Mouse (Mus musculus): Measurements from ENCODE around the gene Pecam1. TPM values are rescaled to one million over a fixed set of nuclear protein-coding genes. Genes with fewer than 3 reads are reported as not detected.
"Not testable (repeated sequence)": the region's sequence is repeated elsewhere in the genome, so short reads cannot be mapped to it uniquely, and the experiment has no call there.

Pecam1 gene
- polyA plus RNA-seq, 1 experiment from 2014 or later, result 25.5 TPM

DNA sequence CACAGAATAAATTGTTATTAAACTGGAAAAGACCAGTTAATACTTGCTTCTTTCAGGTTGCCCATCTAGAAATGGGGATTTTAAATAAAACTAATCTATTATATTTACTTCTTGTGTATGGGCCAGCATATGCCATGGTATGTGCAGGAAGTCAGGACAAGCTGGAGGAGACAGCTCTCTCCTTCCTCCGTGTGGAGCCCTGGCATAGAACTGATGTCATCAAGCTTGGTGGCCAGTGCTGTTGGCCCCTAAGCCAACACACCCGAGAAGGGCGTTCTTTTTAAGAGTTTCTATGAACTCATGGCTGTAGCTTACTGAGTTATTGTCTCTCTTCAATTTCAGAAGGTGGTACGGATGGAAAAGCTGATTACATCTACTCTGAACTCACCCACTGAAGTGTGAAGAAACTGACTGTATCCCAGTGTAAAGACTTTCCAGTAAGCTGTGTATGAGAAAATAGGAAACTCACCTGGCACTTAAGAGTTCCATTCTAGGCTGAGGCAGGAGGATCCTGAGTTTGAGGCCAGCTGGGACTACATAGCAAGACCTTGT is 16.3 kb upstream of the Pecam1 start:
- peaks cover 10% of the 10 kb centered on the region; the same call in 1 of the 2 replicates for H3K9me3 ChIP-seq
- H3K27me3 ChIP-seq (replicated peaks), result no peaks in the 10 kb centered on the region
- H3K4me3 ChIP-seq, result no peak overlapping the region
- 90% methylated on average over 4 of the region's 4 CpGs for WGBS
- H3K4me1 ChIP-seq, result peaks cover 4% of the 10 kb centered on the region; the same call in 1 of the 2 replicates
- no peak overlapping the region for H3K9ac ChIP-seq
- no peak overlapping the region for H3K27ac ChIP-seq
- peaks cover 56% of the 10 kb centered on the region for H3K36me3 ChIP-seq
- no peak for ATAC-seq (ENCODE audit: low FRiP score, low read depth)
- H3K4me2 ChIP-seq (replicated peaks), result no peak overlapping the region

DNA sequence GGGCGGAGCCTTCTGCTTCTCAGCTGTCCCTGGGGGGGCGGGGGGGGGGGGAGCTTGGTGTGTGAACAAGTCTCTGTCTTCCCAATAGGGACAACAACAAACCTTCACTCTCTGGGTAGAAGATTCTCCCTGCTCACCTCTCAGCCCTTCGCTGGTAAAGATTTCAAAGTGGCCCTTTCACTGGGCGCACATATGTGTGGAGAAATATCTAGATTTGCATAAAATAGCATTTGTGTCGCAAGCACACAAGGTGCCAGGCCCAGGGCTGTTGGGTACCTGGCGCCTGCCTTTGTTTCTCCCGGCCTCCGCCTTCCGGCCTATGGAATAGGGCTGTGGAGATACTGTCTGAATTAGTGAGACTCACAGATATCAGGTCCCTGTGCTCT is 12.4 kb upstream of the Pecam1 start:
- Histone ChIP-seq H3K36me3 (peaks cover 24% of the 10 kb centered on the region), H3K4me2 (replicated peaks) (no peak overlapping the region), H3K4me1 (peaks cover 4% of the 10 kb centered on the region; the same call in 1 of the 2 replicates), H3K27ac (no peak overlapping the region), H3K9me3 (peaks cover 3% of the 10 kb centered on the region; the same call in 1 of the 2 replicates), H3K4me3 (no peak overlapping the region), H3K9ac (no peak overlapping the region), H3K27me3 (replicated peaks) (no peaks in the 10 kb centered on the region)
- WGBS, result 77% methylated on average over 9 of the region's 9 CpGs
- no peak for ATAC-seq (ENCODE audit: low FRiP score, low read depth)

GRCm38 (mm10) chr11:106762139-106762799 is 11.8 kb upstream of the Pecam1 start:
- Histone ChIP-seq H3K4me2 (replicated peaks) (no peak overlapping the region), H3K4me3 (no peak overlapping the region), H3K27me3 (replicated peaks) (no peaks in the 10 kb centered on the region), H3K9me3 (no peaks in the 10 kb centered on the region), H3K27ac (no peak overlapping the region), H3K4me1 (peaks cover 4% of the 10 kb centered on the region; the same call in 1 of the 2 replicates), H3K36me3 (peaks cover 19% of the 10 kb centered on the region), H3K9ac (no peak overlapping the region)
- 64% methylated on average over 5 of the region's 5 CpGs for WGBS
- no peak for ATAC-seq (ENCODE audit: low FRiP score, low read depth)

DNA sequence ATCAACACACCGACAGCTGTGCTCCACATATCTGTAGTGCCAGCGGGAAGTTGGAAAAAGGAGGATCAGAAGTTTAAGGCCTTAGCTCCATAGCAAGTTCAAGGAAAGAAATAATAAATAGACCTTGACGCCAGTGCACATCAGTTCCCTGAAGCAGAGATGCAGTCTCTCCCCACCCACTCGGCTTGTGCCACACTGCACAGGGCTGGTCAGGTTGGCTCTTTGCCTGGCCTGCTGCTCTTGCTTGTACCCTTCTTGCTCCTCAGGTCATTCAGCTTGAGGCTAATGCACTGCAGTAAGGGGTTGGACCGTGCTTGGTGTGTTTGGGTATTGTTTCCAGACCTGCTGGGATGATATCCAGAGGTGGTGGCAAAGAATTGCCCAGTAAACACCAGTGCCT is 10.1 kb upstream of the Pecam1 start:
- H3K9ac ChIP-seq, result no peak overlapping the region
- H3K4me3 ChIP-seq, result no peak overlapping the region
- ATAC-seq (ENCODE audit: low FRiP score, low read depth), result no peak
- H3K36me3 ChIP-seq, result peaks cover 5% of the 10 kb centered on the region; the same call in 1 of the 2 replicates
- H3K4me1 ChIP-seq, result peaks cover 4% of the 10 kb centered on the region; the same call in 1 of the 2 replicates
- H3K27ac ChIP-seq, result no peak overlapping the region
- WGBS, result 95% methylated on average over 5 of the region's 5 CpGs
- H3K27me3 ChIP-seq (replicated peaks), result no peaks in the 10 kb centered on the region
- no peak overlapping the region for H3K4me2 ChIP-seq (replicated peaks)
- H3K9me3 ChIP-seq, result no peaks in the 10 kb centered on the region

- Histone ChIP-seq H3K9ac (no peak overlapping the region), H3K4me1 (peaks cover 4% of the 10 kb centered on the region; the same call in 1 of the 2 replicates)
- WGBS, result 93% methylated on average over 3 of the region's 3 CpGs
These were observed 8.6 kb upstream of the Pecam1 start for GRCm38 (mm10) chr11:106759028-106759427.

DNA sequence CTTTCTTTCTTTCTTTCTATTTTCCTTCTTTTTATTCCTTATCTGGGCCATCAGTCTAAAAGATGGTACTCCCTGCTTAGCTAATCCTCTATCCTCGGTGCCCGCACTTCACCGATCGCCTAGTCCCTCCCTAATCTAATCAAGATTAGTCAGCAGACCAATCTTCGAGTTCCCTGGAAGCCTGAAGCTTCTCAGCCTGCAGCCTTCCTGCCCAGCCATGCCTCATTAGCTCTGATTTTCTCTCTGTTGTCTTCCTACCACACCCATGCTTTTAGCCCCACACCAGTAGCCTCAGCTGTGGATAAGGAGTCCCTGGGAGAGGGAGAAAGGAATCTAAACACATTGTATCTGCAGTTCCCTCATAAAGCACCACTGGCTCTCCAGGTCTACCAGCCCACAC is 5.2 kb upstream of the Pecam1 start:
- no peak overlapping the region for H3K27ac ChIP-seq
- no peaks in the 10 kb centered on the region for H3K36me3 ChIP-seq
- H3K4me1 ChIP-seq, result no peaks in the 10 kb centered on the region
- WGBS, result 80% methylated on average over 5 of the region's 5 CpGs
- no peak overlapping the region for H3K4me3 ChIP-seq
- no peaks in the 10 kb centered on the region for H3K27me3 ChIP-seq (replicated peaks)
- H3K9ac ChIP-seq, result no peak overlapping the region
- no peak for ATAC-seq (ENCODE audit: low FRiP score, low read depth)
- H3K4me2 ChIP-seq (replicated peaks), result no peak overlapping the region
- H3K9me3 ChIP-seq, result no peaks in the 10 kb centered on the region

More at GRCm38 (mm10) chr11:106759028-106759427, 8.6 kb upstream of the Pecam1 start:
- no peak for ATAC-seq (ENCODE audit: low FRiP score, low read depth)
- Histone ChIP-seq H3K27ac (no peak overlapping the region), H3K9me3 (no peaks in the 10 kb centered on the region), H3K27me3 (replicated peaks) (no peaks in the 10 kb centered on the region), H3K4me3 (no peak overlapping the region), H3K36me3 (no peaks in the 10 kb centered on the region), H3K4me2 (replicated peaks) (no peak overlapping the region)

GRCm38 (mm10) chr11:106753314-106753713 is 2.9 kb upstream of the Pecam1 start:
- Histone ChIP-seq H3K9ac (no peak overlapping the region), H3K36me3 (no peaks in the 10 kb centered on the region), H3K27ac (no peak overlapping the region), H3K4me1 (no peaks in the 10 kb centered on the region), H3K9me3 (no peaks in the 10 kb centered on the region), H3K27me3 (replicated peaks) (no peaks in the 10 kb centered on the region), H3K4me2 (replicated peaks) (no peak overlapping the region), H3K4me3 (no peak overlapping the region)
- 90% methylated on average over 6 of the region's 6 CpGs for WGBS
- no peak for ATAC-seq (ENCODE audit: low FRiP score, low read depth)

DNA sequence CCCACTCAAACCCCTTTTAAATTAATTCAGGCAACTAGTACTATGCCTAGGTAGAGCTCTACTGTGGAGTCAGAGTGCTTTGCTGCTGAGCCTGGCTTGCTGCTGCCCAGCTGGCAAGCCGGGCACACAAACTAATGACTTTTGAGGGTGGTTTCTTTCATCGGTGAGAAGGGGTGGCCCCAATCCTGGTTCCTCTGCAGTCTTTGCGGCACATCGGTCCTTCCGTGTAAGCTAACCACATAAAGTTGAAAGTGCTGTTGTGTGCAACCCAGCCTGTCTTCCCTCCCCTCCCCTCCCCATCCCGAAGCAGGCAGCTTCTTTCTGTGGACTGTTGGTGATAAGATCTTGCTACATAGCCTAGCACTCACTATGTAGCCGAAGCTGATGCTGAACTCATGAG is 1.7 kb upstream of the Pecam1 start:
- Histone ChIP-seq H3K9ac (no peak overlapping the region), H3K36me3 (no peaks in the 10 kb centered on the region), H3K27me3 (replicated peaks) (no peaks in the 10 kb centered on the region), H3K27ac (no peak overlapping the region), H3K4me3 (no peak overlapping the region), H3K4me1 (no peaks in the 10 kb centered on the region), H3K9me3 (no peaks in the 10 kb centered on the region), H3K4me2 (replicated peaks) (no peak overlapping the region)
- ATAC-seq (ENCODE audit: low FRiP score, low read depth), result no peak
- WGBS, result 87% methylated on average over 7 of the region's 7 CpGs

- 92% methylated on average over 17 of the region's 17 CpGs for WGBS
- Histone ChIP-seq H3K36me3 (no peaks in the 10 kb centered on the region), H3K4me3 (no peak within 1 kb of the TSS), H3K4me2 (replicated peaks) (no peak within 1 kb of the TSS), H3K27me3 (replicated peaks) (no peaks in the 10 kb centered on the region), H3K9ac (no peak within 1 kb of the TSS), H3K27ac (no peak within 1 kb of the TSS), H3K9me3 (no peaks in the 10 kb centered on the region), H3K4me1 (no peaks in the 10 kb centered on the region)
- ATAC-seq (ENCODE audit: low FRiP score, low read depth), result no peak
These were observed 901 bp upstream of the Pecam1 start, which contains the start of gene Milr1 for GRCm38 (mm10) chr11:106751039-106752018. TSS of gene Milr1 (plus strand) at chr11:106751226.

- not testable (repeated sequence) for H3K9me3 ChIP-seq; H3K4me2 ChIP-seq (replicated peaks); H3K4me3 ChIP-seq; H3K9ac ChIP-seq; H3K4me1 ChIP-seq; ATAC-seq (ENCODE audit: low FRiP score, low read depth); H3K27me3 ChIP-seq (replicated peaks); H3K36me3 ChIP-seq; H3K27ac ChIP-seq
- WGBS, result 96% methylated on average over 7 of the region's 7 CpGs
These were observed 789 bp downstream of the Pecam1 start for GRCm38 (mm10) chr11:106749557-106750120.

DNA sequence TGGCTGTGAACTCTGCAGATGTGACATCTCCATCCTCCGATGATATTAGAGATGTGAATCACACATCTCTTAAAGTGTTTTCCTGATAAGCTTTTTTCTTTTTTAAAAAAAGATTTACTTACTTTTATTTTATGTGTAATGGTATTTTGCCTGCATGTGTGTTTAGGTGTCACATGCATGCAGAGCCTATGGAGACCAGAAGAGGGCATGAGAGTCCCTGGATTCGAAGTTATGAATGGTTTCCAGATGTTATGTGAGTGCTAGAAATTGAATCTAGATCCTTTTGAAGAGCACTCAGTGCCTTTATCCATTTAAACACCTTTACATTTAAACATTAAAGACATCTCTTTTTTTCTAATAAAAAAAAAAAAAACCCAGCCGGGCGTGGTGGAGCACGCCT is 5.5 kb downstream of the Pecam1 start:
- Histone ChIP-seq H3K4me3 (no peak overlapping the region), H3K27me3 (replicated peaks) (no peaks in the 10 kb centered on the region), H3K36me3 (no peaks in the 10 kb centered on the region), H3K4me1 (no peaks in the 10 kb centered on the region), H3K9ac (no peak overlapping the region), H3K4me2 (replicated peaks) (no peak overlapping the region), H3K27ac (no peak overlapping the region), H3K9me3 (no peaks in the 10 kb centered on the region)
- WGBS, result 91% methylated on average over 5 of the region's 5 CpGs
- ATAC-seq (ENCODE audit: low FRiP score, low read depth), result no peak

DNA sequence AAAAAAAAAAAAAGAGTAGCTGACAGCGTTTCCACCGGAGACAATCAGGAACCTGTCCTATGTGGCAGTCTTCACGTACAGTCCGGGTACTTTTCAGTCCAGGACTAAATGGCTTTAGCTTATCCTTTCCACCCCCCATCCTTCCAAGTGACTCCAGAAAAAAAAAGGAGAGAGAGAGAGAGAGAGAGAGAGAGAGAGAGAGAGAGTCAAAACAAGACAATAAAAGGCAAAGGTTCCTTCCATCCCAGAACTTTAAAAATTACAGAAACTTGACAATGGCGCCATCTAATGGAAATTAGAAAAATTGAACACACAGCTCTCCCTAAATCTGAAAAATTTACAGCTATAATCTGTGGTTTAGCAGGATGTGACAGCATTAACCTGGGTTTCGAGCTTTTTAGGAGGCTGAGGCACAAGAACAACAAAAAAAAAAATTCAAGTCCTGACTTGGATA is 8.0 kb downstream of the Pecam1 start:
- H3K27me3 ChIP-seq (replicated peaks), result peaks cover 5% of the 10 kb centered on the region; the same call in 1 of the 2 replicates
- no peaks in the 10 kb centered on the region for H3K36me3 ChIP-seq
- peaks cover 1% of the 10 kb centered on the region; the same call in 1 of the 2 replicates for H3K4me1 ChIP-seq
- WGBS, result 51% methylated on average over 6 of the region's 6 CpGs
- H3K4me2 ChIP-seq (replicated peaks), result no peak overlapping the region
- H3K4me3 ChIP-seq, result no peak overlapping the region
- H3K9ac ChIP-seq, result no peak overlapping the region
- ATAC-seq (ENCODE audit: low FRiP score, low read depth), result no peak
- H3K27ac ChIP-seq, result no peak overlapping the region
- no peaks in the 10 kb centered on the region for H3K9me3 ChIP-seq

Measured in neural tube, embryonic 12.5 days (tissue).